Mouse (Mus musculus) spleen, postnatal 14 days (tissue): ENCODE measurements around the gene Pfn2.
"Not testable (repeated sequence)": the region's sequence is repeated elsewhere in the genome, so short reads cannot be mapped to it uniquely, and the experiment has no call there.

Experiments used
- DNase-seq, 2 experiments: peaks; one replicate each; pipeline ENCODE4 v3.0.0; 2021 to 2022; ENCODE audit warnings: low spot score in 2 of 2

The Pfn2 gene

DNA sequence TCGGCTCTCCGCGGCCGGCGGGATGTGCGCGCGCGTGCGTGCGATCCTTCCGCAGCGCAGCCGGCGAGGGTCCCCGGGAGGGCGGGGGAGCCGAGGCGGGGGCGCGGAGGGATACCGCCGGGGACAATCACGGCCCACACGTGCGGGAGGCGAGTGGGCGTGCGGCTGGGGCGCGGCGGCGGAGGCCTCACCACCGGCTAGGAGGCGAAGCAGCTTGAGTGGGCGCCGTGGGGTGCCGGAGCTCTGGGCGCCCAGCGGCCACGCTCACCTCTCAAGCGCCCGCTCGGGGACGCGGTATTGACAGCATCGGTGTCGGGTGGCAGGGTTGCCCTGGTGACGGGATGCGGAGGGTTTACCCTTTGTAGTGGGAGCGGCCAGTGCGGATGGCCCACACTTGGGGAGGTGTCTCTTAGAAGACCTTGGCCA lies at the start of gene Pfn2:
TSS of gene Pfn2 (minus strand) at position 320 of the 426 bp plus-strand sequence.
- peak; percentile 8 to 34 for DNase-seq

GRCm38 (mm10) chr3:57882945-57883344 lies 35.1 kb upstream of the Pfn2 start:
- DNase-seq, result no peak

GRCm38 (mm10) chr3:57846912-57847759 lies 743 bp downstream of the Pfn2 start:
- peak; percentile 5 to 9 for DNase-seq

DNA sequence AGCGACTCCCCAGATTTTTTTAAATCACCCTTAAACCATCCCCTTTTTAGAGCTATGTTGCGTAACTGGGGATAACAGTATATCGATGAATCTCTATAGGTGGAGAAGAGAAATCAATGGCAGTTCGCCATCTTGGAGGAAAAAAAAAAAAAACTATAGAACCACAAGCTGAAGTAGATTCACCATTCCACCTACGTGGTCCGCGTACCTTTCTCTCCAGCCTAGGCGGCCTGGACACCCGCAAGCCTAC lies 1.3 kb downstream of the Pfn2 start:
- DNase-seq, result no peak

DNA sequence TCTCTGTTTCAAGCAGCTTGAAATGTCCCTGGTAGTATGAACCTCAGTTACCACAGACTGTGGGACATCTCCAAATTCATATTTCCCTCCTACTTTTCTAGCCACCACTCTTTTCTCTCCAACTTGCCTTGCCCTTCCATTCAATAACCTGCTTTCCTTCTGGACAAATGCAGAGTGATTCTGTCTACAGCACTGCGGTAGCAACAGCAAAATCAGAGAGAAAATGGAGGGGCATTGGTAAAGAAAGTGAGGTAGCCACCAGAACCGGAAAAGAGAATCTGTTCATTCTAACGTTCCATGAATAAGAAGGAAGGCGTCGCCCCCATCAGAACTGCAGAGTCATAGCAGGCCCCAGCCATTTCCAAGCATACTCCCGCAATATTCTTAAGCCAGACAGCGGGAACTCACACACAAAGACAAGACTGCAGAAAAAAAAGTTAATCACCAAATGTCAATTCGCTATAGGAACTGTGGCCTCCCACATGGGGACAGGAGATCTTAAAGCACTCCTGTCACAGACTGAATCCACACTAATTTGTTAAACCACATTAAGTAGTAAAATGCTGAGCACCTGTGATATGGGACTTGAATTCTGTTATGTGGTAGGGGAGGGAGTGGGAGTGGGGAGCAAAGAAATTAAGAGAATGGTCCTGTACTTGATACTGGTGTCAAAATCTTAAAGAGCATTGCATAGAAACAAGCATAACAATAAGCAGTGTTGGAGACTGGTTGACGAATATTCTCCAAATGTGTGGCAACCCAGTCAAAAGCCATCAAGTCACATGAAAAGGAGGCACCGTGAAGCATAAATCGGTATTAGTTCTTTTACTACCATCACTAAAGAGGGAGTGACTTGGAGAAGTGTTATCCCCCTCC lies 1.9 kb downstream of the Pfn2 start:
- no peak for DNase-seq

GRCm38 (mm10) chr3:57843775-57844174 lies 4.1 kb downstream of the Pfn2 start:
- DNase-seq, result no peak

- no peak for DNase-seq
Observed at GRCm38 (mm10) chr3:57836911-57837310, 11.0 kb downstream of the Pfn2 start.

- no peak for DNase-seq
Observed at GRCm38 (mm10) chr3:57833585-57833984, 14.3 kb downstream of the Pfn2 start.

DNA sequence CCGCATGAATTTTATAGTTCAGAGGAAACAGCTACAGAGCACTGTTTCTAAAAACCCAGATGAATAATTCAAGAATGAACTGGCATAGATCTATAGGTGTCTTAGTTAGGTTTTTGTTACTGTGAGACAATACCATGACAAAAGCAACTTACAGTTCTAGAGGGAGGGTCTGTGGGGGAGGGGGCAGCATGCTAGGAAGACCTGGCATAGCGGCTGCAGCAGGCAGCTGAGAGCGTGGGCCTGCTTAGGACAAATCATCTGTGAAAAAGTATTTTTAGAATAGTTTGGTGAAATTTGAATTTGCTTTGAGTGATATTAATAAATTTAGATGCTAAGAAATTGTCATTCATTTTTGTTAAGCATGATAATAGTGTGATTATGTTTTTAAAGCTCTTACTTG lies 22.0 kb downstream of the Pfn2 start:
- DNase-seq, result no peak

DNA sequence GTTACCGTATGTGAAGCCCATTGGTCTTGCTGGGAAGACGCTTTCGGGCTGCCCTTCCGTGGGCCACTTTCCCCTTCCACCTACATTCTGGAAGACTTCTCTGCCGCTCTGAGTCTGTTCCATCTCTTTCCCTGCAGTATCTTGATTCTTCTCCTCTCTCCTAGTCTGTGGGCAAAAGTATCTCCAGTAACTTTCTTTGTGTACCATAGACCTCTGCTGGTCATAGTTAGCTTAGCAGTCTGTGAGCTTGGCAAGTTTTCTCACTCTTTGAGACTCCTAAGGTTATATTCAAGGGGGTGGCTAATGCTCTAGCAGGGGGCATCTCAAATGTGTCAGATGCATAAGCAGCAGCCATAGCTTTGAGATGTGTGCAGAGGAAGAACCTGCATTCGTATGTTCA lies 32.4 kb downstream of the Pfn2 start:
- DNase-seq, result no peak

- DNase-seq, result not testable (repeated sequence)
Observed at GRCm38 (mm10) chr3:57795071-57795470, 52.8 kb downstream of the Pfn2 start.
